Mouse (Mus musculus): ENCODE measurements around the gene Il15ra. TPM values are rescaled to one million over a fixed set of nuclear protein-coding genes. Genes with fewer than 3 reads are reported as not detected.

Il15ra gene
- total RNA-seq, 2 experiments from 2014 or later, result 25.0 to 26.0 TPM

- no peak for DNase-seq (ENCODE audit: low spot score in 2 of 2)
These were observed 1.6 kb downstream of the Il15ra start for GRCm38 (mm10) chr2:11706746-11707065.

DNA sequence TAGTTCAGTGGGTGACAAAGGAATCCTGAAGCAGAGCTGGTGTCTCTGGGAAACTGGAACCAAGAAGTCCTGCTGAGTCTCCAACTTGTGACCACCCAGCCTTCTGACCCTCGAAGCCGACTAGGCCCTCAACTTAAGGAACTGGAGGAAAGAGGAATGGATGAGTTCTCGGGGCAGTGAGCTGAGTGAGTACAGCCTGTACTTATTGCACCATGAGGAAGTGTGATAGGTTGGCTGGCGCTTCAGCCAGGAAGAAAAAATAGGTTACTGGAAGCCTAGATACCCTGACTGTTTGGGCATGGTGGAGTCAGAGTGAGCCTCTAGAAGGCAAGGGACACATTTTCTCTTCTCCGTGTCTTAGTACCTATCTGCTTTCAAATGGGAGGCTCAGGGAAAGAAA, 3.4 kb downstream of the Il15ra start:
- DNase-seq (ENCODE audit: low spot score in 2 of 2), result no peak

- DNase-seq (ENCODE audit: low spot score in 2 of 2), result peak in 1 of 2 experiments; percentile 18
These were observed 5.0 kb downstream of the Il15ra start for GRCm38 (mm10) chr2:11710101-11710500.

DNA sequence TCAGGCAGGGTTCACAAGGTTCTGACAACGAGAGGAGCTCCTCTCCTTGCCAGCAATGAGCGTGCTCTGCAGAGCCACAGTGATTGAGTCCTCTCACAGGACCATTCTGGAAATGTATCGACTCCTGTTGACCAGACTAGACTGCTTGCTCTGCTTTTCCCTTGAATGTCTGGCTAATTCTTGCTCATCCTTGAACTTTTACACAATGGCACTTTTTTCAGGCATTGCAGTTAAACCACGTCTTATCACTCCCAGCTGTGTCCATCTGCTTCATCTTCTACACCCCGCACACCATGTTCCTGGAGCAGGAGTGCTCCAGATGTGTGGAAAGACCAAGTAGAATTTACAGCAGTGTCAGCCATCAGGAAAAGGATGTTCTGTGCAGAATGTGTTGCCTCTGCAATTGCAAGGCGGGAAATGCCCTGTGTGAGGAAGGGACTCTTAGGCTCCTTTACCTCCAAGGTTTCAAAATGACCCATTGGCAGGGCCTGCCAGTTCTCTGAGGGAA, 7.4 kb downstream of the Il15ra start:
- no peak for DNase-seq (ENCODE audit: low spot score in 2 of 2)

DNA sequence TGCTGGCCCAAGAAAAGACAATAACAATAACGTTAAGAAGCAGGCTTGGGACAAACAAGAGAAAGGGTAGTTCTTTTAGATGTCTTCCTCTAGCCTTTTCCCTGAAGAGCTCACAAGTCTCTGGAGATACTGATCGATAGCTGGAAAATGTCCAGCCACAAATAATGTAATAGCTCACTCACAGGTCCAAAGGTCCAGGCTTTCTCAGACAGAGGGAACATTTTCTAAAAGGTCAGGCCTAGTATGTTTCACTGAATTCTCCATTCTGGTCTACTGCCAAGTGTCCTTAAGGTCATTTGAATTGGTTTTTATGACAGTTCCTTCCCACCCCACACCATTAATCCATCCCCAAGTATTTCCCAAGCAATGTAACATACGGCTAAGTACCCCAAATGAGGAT, 7.9 kb downstream of the Il15ra start:
- no peak for DNase-seq (ENCODE audit: low spot score in 2 of 2)

DNA sequence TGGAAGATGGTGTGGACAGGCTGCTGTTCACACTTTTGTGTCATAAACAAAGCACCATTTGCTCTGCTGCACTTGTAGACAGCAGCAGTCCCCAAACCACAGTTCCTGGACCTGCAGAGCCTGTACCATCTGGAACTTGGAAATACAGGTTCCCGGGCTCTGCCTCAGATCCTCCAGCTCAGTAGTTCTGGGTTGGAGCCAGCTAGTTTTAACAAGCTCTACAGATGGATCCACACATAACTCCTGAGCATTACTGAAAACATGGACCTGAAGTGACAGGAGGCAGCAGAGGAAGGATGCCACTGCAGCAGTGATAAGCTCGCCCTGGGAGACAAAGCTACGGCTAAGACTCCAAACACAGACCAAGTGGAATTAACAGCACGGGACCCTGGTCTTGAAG, 9.4 kb downstream of the Il15ra start:
- DNase-seq (ENCODE audit: low spot score in 2 of 2), result no peak

GRCm38 (mm10) chr2:11718573-11718972, 13.5 kb downstream of the Il15ra start:
- no peak for DNase-seq (ENCODE audit: low spot score in 2 of 2)

DNA sequence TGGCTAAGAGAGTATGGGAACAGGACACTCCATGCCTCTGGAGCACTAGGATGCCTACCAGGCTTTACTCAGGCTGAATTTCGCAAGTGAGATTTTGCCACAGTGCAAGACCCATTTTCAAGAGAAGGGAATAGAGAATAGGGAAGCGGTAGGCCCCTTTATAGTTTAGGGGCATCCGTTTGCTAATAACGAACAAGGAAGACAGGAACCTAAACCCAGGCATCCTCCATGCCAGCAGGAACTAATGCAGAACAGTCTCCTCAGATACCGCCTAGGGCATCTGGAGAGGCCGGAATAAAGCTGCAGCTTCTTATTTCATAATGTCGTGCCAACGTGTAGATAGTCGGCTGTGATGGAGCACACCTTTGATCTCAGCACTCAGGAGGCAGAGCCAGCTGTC, 17.5 kb downstream of the Il15ra start:
- DNase-seq (ENCODE audit: low spot score in 2 of 2), result no peak

DNA sequence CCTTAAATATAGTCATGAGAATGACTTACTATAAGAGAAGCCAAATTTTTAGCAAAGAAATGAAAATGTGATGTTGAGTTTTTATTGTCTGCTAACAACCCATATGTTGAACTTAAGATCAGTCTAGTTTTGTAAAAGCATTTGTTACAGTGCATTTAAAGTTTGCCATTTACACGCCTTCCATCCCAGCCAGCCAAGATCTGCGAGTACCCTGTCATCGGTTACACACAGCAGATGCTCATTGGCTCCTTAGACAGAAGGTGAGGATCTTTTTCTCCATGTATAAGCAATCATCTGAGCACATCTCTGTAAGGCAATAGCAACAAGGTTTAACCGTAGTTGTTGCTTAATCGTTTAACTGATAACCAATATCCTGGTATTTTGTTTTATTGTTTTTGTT, 22.5 kb downstream of the Il15ra start:
- DNase-seq (ENCODE audit: low spot score in 2 of 2), result no peak

GRCm38 (mm10) chr2:11729091-11729490, 24.0 kb downstream of the Il15ra start:
- no peak for DNase-seq (ENCODE audit: low spot score in 2 of 2)

GRCm38 (mm10) chr2:11732978-11733377, 27.9 kb downstream of the Il15ra start:
- no peak for DNase-seq (ENCODE audit: low spot score in 2 of 2)

DNA sequence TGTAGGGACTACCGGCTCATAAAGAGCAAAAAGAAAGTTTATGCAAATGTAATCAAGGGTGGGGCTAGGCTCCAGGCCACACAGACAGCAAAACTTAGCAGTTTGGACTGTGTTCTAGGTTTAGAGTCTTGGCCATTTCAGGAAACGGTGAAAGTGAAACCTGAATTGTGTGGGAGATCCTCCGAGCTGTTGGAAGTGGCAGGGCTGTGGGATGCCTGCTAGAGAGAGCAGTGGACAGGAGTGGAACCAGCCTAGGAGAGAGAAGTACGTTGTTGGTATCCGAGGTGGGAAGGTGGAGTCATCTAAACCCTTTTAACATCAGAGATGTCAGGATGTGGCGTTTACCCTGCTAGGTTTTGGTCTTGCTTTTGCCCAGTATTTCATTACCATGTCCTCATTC, 30.8 kb downstream of the Il15ra start:
- DNase-seq (ENCODE audit: low spot score in 2 of 2), result no peak

DNA sequence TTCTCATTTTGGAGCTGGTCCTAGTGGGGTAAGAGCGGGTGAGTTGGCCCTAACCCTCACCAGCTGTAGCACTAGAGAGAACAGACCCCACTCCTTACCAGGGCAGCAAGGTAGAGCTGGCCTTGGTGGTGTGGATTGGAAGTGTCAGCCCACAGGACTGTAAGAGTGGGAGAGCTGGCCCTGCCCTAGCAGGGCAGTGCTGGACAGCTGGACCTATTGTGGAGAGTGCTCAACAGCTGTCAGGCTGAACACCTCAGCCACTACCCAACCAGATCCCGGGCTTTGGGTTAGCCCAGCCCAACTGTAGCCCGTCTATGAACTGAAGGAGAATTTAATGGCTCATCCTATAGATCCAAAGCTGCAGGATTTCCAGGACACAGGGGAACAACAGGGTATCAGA, 33.7 kb downstream of the Il15ra start:
- DNase-seq (ENCODE audit: low spot score in 2 of 2), result no peak

DNA sequence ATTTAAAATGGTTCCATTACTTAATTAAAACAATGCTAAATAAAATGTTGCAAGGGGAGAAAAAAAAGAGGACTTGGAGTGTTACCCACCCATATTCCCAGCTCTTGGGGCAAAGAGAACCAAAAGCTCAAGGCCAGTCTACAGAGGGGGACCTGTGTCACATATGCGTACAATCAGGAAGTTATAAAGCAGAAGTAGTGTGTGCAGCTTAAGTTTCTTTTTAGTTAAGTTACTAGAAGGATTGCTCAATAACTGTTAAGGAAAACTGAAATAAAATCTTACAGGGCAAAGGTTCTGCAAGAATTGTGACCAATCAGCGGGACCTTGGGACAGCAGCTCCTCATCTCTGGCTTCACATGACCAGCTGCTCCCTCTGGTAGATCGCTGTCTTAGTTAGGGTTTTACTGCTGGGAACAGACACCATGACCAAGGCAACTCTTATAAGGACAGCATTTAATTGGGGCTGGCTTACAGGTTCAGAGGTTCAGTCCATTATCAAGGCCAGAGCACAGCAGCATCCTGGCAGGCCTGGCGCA, 34.5 kb downstream of the Il15ra start:
- DNase-seq (ENCODE audit: low spot score in 2 of 2), result no peak

DNA sequence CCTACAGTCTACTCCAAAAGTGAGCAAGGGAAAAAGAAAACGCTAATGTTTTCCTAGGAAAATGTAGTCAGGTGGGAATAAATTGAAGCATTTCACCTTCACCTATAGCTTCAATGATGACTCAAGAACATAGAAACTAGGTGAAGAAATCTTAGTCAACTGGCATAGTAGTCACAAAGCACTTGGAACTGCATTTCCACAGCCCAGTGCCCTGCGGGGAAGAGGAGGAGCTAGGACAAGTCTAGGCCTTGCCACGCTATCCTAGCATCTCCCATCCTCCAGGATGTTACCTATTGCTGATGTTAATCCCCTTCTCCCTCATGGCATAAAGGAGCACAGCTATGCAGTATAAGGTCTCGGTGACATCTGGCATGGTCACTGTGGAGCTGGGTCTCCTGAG, 57.5 kb downstream of the Il15ra start:
- DNase-seq (ENCODE audit: low spot score in 2 of 2), result no peak

DNA sequence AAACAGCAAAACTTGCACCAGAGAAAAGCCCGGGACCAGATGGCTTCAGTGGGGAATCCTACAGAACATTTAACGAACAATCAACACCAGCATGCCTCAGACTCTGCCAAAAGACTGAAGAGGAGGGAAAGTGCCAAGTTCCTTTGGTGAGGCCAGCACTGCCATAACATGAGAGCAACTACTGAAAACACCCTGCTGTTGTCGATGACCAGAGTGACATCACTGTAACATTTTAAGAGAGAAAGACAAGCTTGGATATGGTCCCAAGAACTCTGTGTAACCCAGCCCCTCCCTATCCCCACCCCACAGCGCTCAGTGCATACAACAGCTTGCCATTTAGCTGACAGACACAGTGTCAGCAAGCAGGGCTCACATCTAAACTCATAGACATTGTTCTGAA, 60.6 kb downstream of the Il15ra start:
- no peak for DNase-seq (ENCODE audit: low spot score in 2 of 2)

DNA sequence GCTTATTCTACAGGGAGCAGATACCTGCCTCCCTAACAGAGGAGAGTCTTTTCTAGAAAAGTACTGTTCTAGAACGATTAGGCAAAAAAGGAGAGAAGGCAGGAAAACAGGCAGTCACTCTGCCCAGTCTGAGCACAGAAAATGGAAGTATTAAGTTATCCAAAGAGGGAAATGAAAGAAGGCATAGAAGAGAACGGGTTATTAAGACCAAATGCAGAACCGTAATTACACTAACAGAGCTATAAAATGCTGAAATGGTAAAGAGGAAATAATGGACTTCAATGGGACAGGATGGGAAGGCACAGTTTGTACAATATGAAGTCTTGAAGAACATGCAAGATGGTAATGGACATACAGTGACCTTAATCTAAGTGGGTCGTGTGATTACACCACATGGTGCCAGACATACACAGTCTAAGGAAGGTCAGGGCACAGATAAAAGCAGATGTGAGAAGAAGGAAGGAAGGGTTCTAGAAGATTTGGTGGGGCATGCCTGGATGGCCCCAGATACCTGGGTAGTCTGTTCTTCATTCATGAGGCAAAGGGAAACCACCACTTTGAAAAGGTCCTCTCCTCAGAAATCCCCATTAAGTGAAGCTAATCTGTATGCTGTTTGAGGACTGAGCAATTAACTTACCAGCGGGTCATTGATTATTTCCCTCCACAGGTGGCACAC, 61.5 kb downstream of the Il15ra start:
- DNase-seq (ENCODE audit: low spot score in 2 of 2), result no peak

DNA sequence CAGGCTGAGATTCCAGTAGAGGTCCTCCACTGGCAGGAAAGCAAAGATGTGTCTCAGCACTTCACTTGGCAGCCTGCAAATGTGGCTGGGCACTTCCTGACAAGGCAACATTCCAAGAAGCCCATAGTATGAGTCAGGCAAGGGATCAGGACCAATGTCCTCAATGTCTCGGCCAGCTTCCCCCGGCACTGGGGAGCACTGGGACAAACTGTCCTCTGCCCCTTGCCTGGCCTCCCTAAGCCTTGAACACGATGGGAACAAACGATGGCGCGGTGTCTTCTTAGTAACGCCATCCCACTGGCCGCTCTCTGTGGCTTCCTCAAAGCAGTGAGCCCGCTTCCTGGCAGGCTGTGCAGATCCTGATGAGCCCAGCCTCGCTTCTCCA, 62.1 kb downstream of the Il15ra start:
- no peak for DNase-seq (ENCODE audit: low spot score in 2 of 2)

DNA sequence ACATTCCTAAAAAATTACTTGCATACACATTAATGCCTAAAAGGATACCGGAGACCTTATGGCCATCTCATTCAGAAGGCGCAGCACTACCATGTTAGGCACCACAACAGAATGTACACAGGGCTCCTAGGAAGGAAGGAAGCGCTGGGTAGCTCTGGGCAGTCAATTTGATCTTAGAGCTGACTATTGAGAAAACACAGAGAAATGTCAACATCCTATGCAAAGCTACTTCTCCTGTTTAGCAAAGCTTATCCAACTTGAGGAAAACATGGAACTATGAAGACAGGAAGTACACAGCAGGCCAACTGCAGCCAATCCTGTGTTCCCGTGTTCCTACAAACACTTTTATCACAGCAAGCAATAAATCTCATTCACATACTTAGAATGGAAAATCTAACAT, 66.6 kb downstream of the Il15ra start:
- DNase-seq (ENCODE audit: low spot score in 2 of 2), result no peak

- DNase-seq (ENCODE audit: low spot score in 2 of 2), result no peak
These were observed 67.3 kb downstream of the Il15ra start for GRCm38 (mm10) chr2:11772401-11772800.

DNA sequence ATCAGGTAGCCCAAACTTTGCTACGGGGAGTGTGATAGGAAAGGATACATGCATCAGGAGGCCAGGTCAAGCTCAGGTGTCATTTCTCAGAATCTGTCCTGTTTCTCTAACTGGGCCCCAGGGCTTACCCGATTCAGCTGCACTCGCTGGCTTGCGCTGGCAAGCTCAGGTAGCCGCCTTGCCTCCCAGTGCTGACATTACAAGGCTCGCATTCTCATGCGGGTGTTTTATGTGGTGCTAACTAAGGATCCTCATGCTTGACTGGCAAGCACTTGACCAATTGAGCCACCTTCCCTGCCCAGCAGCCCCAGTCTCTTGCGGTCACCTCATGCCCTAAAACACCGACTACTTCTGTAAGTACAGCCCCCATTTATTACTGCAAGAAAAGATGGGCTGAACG, 69.3 kb downstream of the Il15ra start:
- no peak for DNase-seq (ENCODE audit: low spot score in 2 of 2)

DNA sequence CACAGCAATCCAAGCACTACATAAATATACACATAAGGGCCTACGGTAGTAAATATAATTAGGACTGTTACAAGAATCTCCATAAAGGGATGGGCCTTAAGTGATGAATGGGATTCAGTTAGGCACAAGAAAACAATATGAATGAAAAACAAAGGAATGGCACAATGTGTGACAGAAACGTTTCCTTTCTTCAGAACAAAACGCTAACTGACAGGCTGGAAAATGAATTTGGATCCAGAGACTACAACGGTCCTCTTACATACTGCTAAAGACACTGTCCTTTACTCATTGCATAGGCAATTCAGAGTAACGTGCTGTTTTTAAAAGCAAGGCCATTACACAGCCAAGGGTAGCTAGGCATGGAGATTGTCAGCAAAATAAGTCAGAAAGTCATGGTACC, 70.0 kb downstream of the Il15ra start:
- no peak for DNase-seq (ENCODE audit: low spot score in 2 of 2)

- DNase-seq (ENCODE audit: low spot score in 2 of 2), result no peak
These were observed 71.3 kb downstream of the Il15ra start for GRCm38 (mm10) chr2:11776415-11776814.

Measured in adrenal gland, adult 18-20 months (tissue).